Mouse (Mus musculus) heart, embryonic 13.5 days (tissue): Measurements from ENCODE around the gene Pld1. TPM values are rescaled to one million over a fixed set of nuclear protein-coding genes. Genes with fewer than 3 reads are reported as not detected.
"Not testable (repeated sequence)": the region's sequence is repeated elsewhere in the genome, so short reads cannot be mapped to it uniquely, and the experiment has no call there.

ENCODE experiments used
- ATAC-seq: fragments of 200-750 bp; cut with Nextera tagmentation; 2 replicates; pipeline ENCODE4 v1.8.0; 2017; ENCODE audit warnings: moderate TSS enrichment; ENCODE audit not compliant: insufficient number of reproducible peaks, low FRiP score, low TSS enrichment; ENCODE audit errors: extremely low read depth
- H3K27ac ChIP-seq: fragments of 300-500 bp; sonication (generic); replicated peaks from 2 replicates; pipeline ENCODE4 v1.5.1; 2015; ENCODE audit warnings: moderate library complexity, mild to moderate bottlenecking, inconsistent platforms
- H3K27me3 ChIP-seq: fragments of 300-500 bp; sonication (generic); replicated peaks from 2 replicates; pipeline ENCODE4 v1.6.1; 2015; ENCODE audit warnings: mild to moderate bottlenecking, inconsistent platforms
- H3K36me3 ChIP-seq: fragments of 300-500 bp; sonication (generic); 2 replicates; pipeline ENCODE4 v1.6.1; 2015; ENCODE audit warnings: mild to moderate bottlenecking, inconsistent platforms
- H3K4me1 ChIP-seq: fragments of 300-500 bp; sonication (generic); 2 replicates; pipeline ENCODE4 v1.6.1; 2015; ENCODE audit warnings: inconsistent platforms
- H3K4me2 ChIP-seq: fragments of 300-500 bp; sonication (generic); 2 replicates; pipeline ENCODE4 v1.6.1; 2015; ENCODE audit warnings: inconsistent platforms, mild to moderate bottlenecking, moderate library complexity
- H3K4me3 ChIP-seq: fragments of 300-500 bp; sonication (generic); 2 replicates; pipeline ENCODE4 v1.5.1; 2015; ENCODE audit warnings: moderate library complexity, mild to moderate bottlenecking, inconsistent platforms
- H3K9ac ChIP-seq: fragments of 300-500 bp; sonication (generic); 2 replicates; pipeline ENCODE4 v1.6.1; 2015; ENCODE audit warnings: inconsistent platforms, mild to moderate bottlenecking, moderate library complexity
- H3K9me3 ChIP-seq: fragments of 300-500 bp; sonication (generic); 2 replicates; pipeline ENCODE4 v1.6.1; 2016; ENCODE audit warnings: inconsistent platforms
- WGBS: fragments of 180-500 bp; shearing (Covaris S2); methylation state at CpG from one replicate; pipeline ENCODE4 v1.1.7; 2015; ENCODE audit warnings: mixed read lengths; 5-methylcytosine and 5-hydroxymethylcytosine counted together
- polyA plus RNA-seq: library from polyadenylated mRNA; unstranded; fragments of >200 nt; fragmentation: Nextera tagmentation; extraction: Ambion mirVana; gene quantifications from 2 replicates; pipeline ENCODE4 v1.2.1, GENCODE M21; 2015

The Pld1 gene
- polyA plus RNA-seq, 1 experiment from 2014 or later = 4.1 TPM

- no peak overlapping the region for H3K9ac ChIP-seq
- H3K4me3 ChIP-seq = no peak overlapping the region
- no peaks in the 10 kb centered on the region for H3K4me1 ChIP-seq
- H3K4me2 ChIP-seq = no peak overlapping the region
- ATAC-seq = no peak
- no peaks in the 10 kb centered on the region for H3K27me3 ChIP-seq
- H3K36me3 ChIP-seq = no peaks in the 10 kb centered on the region
- no peak overlapping the region for H3K27ac ChIP-seq
- WGBS = 86% methylated on average over 14 of the region's 14 CpGs
- H3K9me3 ChIP-seq = peaks cover 24% of the 10 kb centered on the region
Observed at GRCm38 (mm10) chr3:27918656-27919436, 19.6 kb upstream of the Pld1 start.

- ATAC-seq = no peak
- 85% methylated on average over 11 of the region's 11 CpGs for WGBS
Observed at GRCm38 (mm10) chr3:27921268-27922020, 17.1 kb upstream of the Pld1 start.

GRCm38 (mm10) chr3:27924037-27924436 is 14.5 kb upstream of the Pld1 start:
- 67% methylated on average over 3 of the region's 3 CpGs for WGBS
- Histone ChIP-seq H3K4me1 (no peaks in the 10 kb centered on the region), H3K9me3 (peaks cover 9% of the 10 kb centered on the region), H3K9ac (no peak overlapping the region), H3K27me3 (no peaks in the 10 kb centered on the region), H3K27ac (no peak overlapping the region), H3K4me2 (no peak overlapping the region), H3K4me3 (no peak overlapping the region), H3K36me3 (no peaks in the 10 kb centered on the region)
- no peak for ATAC-seq

More at GRCm38 (mm10) chr3:27921268-27922020, 17.1 kb upstream of the Pld1 start:
- no peak overlapping the region for H3K4me3 ChIP-seq
- no peaks in the 10 kb centered on the region for H3K4me1 ChIP-seq
- H3K4me2 ChIP-seq = no peak overlapping the region
- H3K27me3 ChIP-seq = no peaks in the 10 kb centered on the region
- H3K27ac ChIP-seq = no peak overlapping the region
- H3K9ac ChIP-seq = no peak overlapping the region
- H3K9me3 ChIP-seq = peaks cover 24% of the 10 kb centered on the region
- H3K36me3 ChIP-seq = no peaks in the 10 kb centered on the region

GRCm38 (mm10) chr3:27929219-27929618 is 9.3 kb upstream of the Pld1 start:
- Histone ChIP-seq H3K4me3 (no peak overlapping the region), H3K36me3 (no peaks in the 10 kb centered on the region), H3K9ac (no peak overlapping the region), H3K4me2 (no peak overlapping the region), H3K4me1 (no peaks in the 10 kb centered on the region), H3K9me3 (no peaks in the 10 kb centered on the region), H3K27me3 (no peaks in the 10 kb centered on the region), H3K27ac (no peak overlapping the region)
- 79% methylated on average over 4 of the region's 4 CpGs for WGBS
- no peak for ATAC-seq

DNA sequence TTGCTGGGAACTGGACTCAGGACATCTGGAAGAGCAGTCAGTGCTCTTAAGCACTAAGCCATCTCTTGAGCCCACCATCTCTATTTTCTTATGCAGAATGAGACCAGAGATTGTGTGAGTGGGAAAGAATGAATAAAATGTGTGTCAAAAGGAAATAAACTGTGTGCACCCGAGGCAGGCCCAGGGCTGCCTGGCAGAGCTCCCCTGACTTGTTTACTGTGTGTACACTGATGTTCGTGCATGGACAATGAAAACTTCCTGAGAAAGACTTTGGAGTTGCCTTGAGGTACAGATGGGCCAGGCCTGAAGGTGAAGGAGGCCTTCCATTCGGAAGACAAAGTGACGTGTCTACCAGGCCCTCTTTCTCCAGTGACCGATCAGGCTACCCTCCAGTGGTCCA is 6.1 kb upstream of the Pld1 start:
- Histone ChIP-seq H3K9me3 (no peaks in the 10 kb centered on the region), H3K4me3 (no peak overlapping the region), H3K4me1 (no peaks in the 10 kb centered on the region), H3K27ac (no peak overlapping the region), H3K27me3 (no peaks in the 10 kb centered on the region), H3K36me3 (no peaks in the 10 kb centered on the region), H3K9ac (no peak overlapping the region), H3K4me2 (no peak overlapping the region)
- WGBS = 73% methylated on average over 5 of the region's 5 CpGs
- ATAC-seq = no peak

- H3K4me1 ChIP-seq = peaks cover 13% of the 10 kb centered on the region
- ATAC-seq = no peak
- no peaks in the 10 kb centered on the region for H3K36me3 ChIP-seq
- no peak overlapping the region for H3K4me3 ChIP-seq
- H3K27ac ChIP-seq = no peak overlapping the region
- H3K9ac ChIP-seq = no peak overlapping the region
- no peaks in the 10 kb centered on the region for H3K9me3 ChIP-seq
- no peaks in the 10 kb centered on the region for H3K27me3 ChIP-seq
- WGBS = 71% methylated on average over 3 of the region's 3 CpGs
- H3K4me2 ChIP-seq = no peak overlapping the region
Observed at GRCm38 (mm10) chr3:27935644-27936043, 2.9 kb upstream of the Pld1 start.

- H3K4me1 ChIP-seq = peaks cover 13% of the 10 kb centered on the region
- no peak overlapping the region for H3K9ac ChIP-seq
- ATAC-seq = no peak
- no peaks in the 10 kb centered on the region for H3K27me3 ChIP-seq
- no peaks in the 10 kb centered on the region for H3K9me3 ChIP-seq
- no peak overlapping the region for H3K4me2 ChIP-seq
- no peak overlapping the region for H3K27ac ChIP-seq
- no peaks in the 10 kb centered on the region for H3K36me3 ChIP-seq
- H3K4me3 ChIP-seq = no peak overlapping the region
- 74% methylated on average over 5 of the region's 5 CpGs for WGBS
Observed at GRCm38 (mm10) chr3:27936731-27937130, 1.8 kb upstream of the Pld1 start.

DNA sequence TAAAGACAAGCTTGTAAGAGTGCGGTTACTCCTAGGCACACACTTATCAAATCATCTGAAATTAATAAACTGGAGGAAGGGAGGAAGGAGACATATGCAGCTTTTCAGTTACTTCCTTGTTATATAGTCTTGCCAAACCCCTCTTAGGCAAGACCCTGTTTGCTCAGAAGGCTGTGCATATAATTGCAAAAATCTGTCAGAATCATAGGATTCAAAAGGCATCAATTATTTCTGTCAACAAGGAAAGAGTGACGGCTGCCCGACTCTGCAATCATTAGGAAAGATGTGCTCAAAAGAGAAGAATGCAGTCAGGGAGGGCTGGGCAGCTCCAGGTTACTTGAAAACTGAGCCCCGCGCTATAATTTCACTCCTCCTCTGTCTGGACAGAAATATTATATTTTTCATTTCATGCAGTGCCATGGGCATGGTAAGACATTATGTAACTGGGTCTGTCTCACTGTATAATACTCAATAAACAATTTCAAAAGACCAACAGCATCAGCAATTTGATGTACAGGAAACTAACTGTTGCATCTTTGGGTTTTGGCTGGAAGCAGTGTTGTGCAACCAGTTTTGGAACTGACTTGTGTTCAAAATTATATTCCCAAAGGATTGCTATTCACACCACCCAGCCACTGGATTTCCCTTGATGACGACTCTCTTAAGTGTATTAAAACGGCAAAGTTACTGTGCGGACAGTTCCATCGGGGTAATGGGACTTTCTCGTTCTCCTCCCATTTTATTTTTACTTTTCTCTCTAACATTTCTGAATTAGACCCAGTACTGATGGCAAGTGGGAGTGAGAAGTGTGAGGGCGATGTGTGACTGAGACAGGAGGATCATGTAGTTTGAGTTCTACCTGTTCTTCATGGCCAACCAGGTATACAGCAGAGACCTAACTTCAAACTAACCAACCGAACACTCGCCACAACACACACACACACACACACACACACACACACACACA is 1.1 kb upstream of the Pld1 start:
- H3K27me3 ChIP-seq = no peaks in the 10 kb centered on the region
- H3K36me3 ChIP-seq = no peaks in the 10 kb centered on the region
- peak overlapping the region; percentile 79; the same call in 1 of the 2 replicates for H3K4me3 ChIP-seq
- no peak for ATAC-seq
- WGBS = 78% methylated on average over 13 of the region's 13 CpGs
- H3K4me2 ChIP-seq = peak overlapping the region; percentile 95
- H3K4me1 ChIP-seq = peaks cover 13% of the 10 kb centered on the region
- H3K27ac ChIP-seq = no peak overlapping the region
- no peaks in the 10 kb centered on the region for H3K9me3 ChIP-seq
- H3K9ac ChIP-seq = no peak overlapping the region

DNA sequence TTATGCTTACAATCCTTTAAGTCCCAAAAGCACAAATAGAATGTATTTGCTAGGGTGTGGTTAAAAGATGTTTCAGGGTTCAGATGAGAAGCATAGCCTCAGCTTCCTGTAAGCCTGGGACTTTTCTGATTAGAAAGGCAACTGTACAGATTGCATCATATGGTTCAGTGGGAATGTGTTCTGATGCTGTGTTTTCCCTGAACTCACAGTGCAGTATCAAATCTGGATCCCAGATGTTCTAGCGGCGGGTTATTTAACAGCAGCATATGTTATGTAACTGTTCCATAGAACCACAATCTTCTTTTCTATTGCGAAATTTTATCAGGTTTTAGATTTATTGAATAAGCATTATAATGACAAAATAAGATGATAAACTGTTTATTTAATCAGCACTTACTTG is 3.1 kb downstream of the Pld1 start:
- H3K4me1 ChIP-seq = peaks cover 13% of the 10 kb centered on the region
- H3K36me3 ChIP-seq = no peaks in the 10 kb centered on the region
- WGBS = 81% methylated on average over 3 of the region's 3 CpGs
- H3K4me2 ChIP-seq = no peak overlapping the region
- H3K9ac ChIP-seq = no peak overlapping the region
- no peak overlapping the region for H3K4me3 ChIP-seq
- H3K27ac ChIP-seq = no peak overlapping the region
- no peaks in the 10 kb centered on the region for H3K9me3 ChIP-seq
- ATAC-seq = no peak
- no peaks in the 10 kb centered on the region for H3K27me3 ChIP-seq

DNA sequence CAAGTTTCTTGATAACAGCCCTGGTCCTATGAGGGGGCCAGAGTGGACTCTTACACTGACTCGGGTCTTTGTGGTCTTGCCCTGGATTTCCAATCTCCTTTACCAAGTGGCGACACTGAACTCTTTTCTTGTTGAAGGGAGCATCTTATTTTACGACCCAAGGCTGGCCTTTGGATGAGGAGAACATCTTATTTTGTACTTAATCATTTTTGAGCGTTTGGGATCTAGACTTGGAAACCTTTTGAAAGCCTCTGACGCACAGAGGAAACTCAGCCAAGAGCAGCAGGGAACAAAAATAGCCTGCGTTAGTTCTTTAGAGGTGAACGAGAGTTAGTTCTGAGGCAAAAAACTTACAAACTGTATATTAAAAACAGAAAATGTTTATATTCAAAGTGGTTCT is 4.5 kb downstream of the Pld1 start:
- no peaks in the 10 kb centered on the region for H3K9me3 ChIP-seq
- H3K4me3 ChIP-seq = no peak overlapping the region
- no peak overlapping the region for H3K9ac ChIP-seq
- no peak for ATAC-seq
- H3K36me3 ChIP-seq = no peaks in the 10 kb centered on the region
- no peaks in the 10 kb centered on the region for H3K27me3 ChIP-seq
- 67% methylated on average over 7 of the region's 7 CpGs for WGBS
- no peak overlapping the region for H3K4me2 ChIP-seq
- peaks cover 12% of the 10 kb centered on the region for H3K4me1 ChIP-seq
- 0 out of 2 replicates have a peak overlapping the region, but pooled peaks have one; percentile 3 for H3K27ac ChIP-seq

- ATAC-seq, H3K27ac ChIP-seq, H3K36me3 ChIP-seq, H3K4me3 ChIP-seq, H3K9me3 ChIP-seq, H3K4me2 ChIP-seq, H3K9ac ChIP-seq, H3K4me1 ChIP-seq, H3K27me3 ChIP-seq: not testable (repeated sequence)
- WGBS = 75% methylated on average over 2 of the region's 2 CpGs
Observed at GRCm38 (mm10) chr3:27945397-27945796, 6.9 kb downstream of the Pld1 start.
